In genomic region chr9:56223429-56224051, GRCm38 (mm10) we compare ENCODE assay signal across 8 mouse cellular contexts. TPM values are rescaled to one million over a fixed set of nuclear protein-coding genes. Genes with fewer than 3 reads are reported as not detected.
A peak's percentile ranks its signal among the peaks of the same experiment; 100 is the strongest.
DNase-seq lines count a peak whose midpoint lies in the region; ATAC-seq and TF ChIP-seq lines count a peak whose summit lies in the region.
"Not testable (repeated sequence)": the region's sequence is repeated elsewhere in the genome, so short reads cannot be mapped to it uniquely, and the experiment has no call there.

No protein-coding gene starts in this region.

- H3K27ac ChIP-seq in forebrain, embryonic 11.5 days (ENCODE audit: low read depth, low read length); heart, embryonic 13.5 days (replicated peaks); kidney, adult 2 months (ENCODE audit: insufficient read depth, low read depth, low read length): not testable (repeated sequence)

- 10% methylated on average over 33 of the region's 45 CpGs for WGBS in forebrain, embryonic 11.5 days
- 30% methylated on average over 45 of the region's 45 CpGs for WGBS in heart, embryonic 13.5 days
- 45% methylated on average over 45 of the region's 45 CpGs for WGBS in kidney, adult 2 months

- not testable (repeated sequence) for H3K9ac ChIP-seq in forebrain, embryonic 11.5 days (ENCODE audit: low read length)
- H3K9ac ChIP-seq in heart, embryonic 13.5 days, result 0 out of 2 replicates have a peak overlapping the region, but pooled peaks have one; percentile 14

- not testable (repeated sequence) for H3K9me3 ChIP-seq in forebrain, embryonic 11.5 days (ENCODE audit: control insufficient read depth, low read length); heart, embryonic 13.5 days

- not testable (repeated sequence) for H3K27me3 ChIP-seq in forebrain, embryonic 11.5 days (ENCODE audit: control insufficient read depth, insufficient read depth, low read length); heart, embryonic 13.5 days (replicated peaks); kidney, adult 2 months (replicated peaks; ENCODE audit: control insufficient read depth, insufficient read depth, low read length)

- H3K36me3 ChIP-seq in forebrain, embryonic 11.5 days (ENCODE audit: control insufficient read depth, insufficient read depth, low read length); kidney, adult 2 months (ENCODE audit: control insufficient read depth, insufficient read depth, low read length): not testable (repeated sequence)
- H3K36me3 ChIP-seq in heart, embryonic 13.5 days, result peaks cover 25% of the 10 kb centered on the region

- DNase-seq in adrenal gland, postnatal 4 days (ENCODE audit: low spot score in 2 of 2), result peak; percentile 40 to 55
- not testable (repeated sequence) for DNase-seq in forebrain, embryonic 11.5 days (ENCODE audit: low spot score)
- DNase-seq in kidney, adult 2 months, result peak; percentile 74
- DNase-seq in left cerebral cortex, adult 9 months (ENCODE audit: low spot score in 2 of 2), result peak; percentile 57 to 90
- peak; percentile 71 for DNase-seq in lung, postnatal 14 days
- peak; percentile 93 for DNase-seq in ovary, postnatal 14 days (ENCODE audit: low spot score)
- peak; percentile 81 for DNase-seq in thymus, postnatal 25 days

- H3K4me1 ChIP-seq in forebrain, embryonic 11.5 days (replicated peaks; ENCODE audit: control insufficient read depth, insufficient read depth, low read length); heart, embryonic 13.5 days; kidney, adult 2 months (ENCODE audit: control insufficient read depth, insufficient read depth, low read length): not testable (repeated sequence)

- TF ChIP-seq POLR2A in kidney, adult 2 months (IDR thresholded peaks at IDR 0.05; ENCODE audit: low read depth, low read length), result not testable (repeated sequence)

- not testable (repeated sequence) for TF ChIP-seq CTCF in kidney, adult 2 months (conservative IDR thresholded peaks at IDR 0.05; ENCODE audit: insufficient read depth, insufficient read length, low read depth, low read length)

- peak overlapping the region; percentile 31; the same call in 1 of the 2 replicates for H3K4me2 ChIP-seq in forebrain, embryonic 11.5 days (ENCODE audit: low read depth, low read length, severe bottlenecking)
- peak overlapping the region; percentile 55 for H3K4me2 ChIP-seq in heart, embryonic 13.5 days

- ATAC-seq in forebrain, embryonic 11.5 days (replicated peaks; ENCODE audit: low FRiP score), result peak; percentile 100
- ATAC-seq in heart, embryonic 13.5 days (ENCODE audit: extremely low read depth, insufficient number of reproducible peaks, low FRiP score, low TSS enrichment), result peak; percentile 100

- not testable (repeated sequence) for H3K4me3 ChIP-seq in forebrain, embryonic 11.5 days (ENCODE audit: low read depth, low read length); kidney, adult 2 months (ENCODE audit: insufficient read depth, low read depth, low read length)
- peak overlapping the region; percentile 37 for H3K4me3 ChIP-seq in heart, embryonic 13.5 days

RNA-seq across cellular contexts. Expression of gene Tspan3, which starts 58.3 kb away (rescaled TPM):
- total RNA-seq in adrenal gland, postnatal 4 days (2021), result 100 to 1,000 TPM; 164 to 171 TPM
- 519 and 560 TPM in 2 replicates for polyA plus RNA-seq in forebrain, embryonic 11.5 days (2014; fragmentation: Nextera tagmentation; extraction: Ambion mirVana)
- polyA plus RNA-seq in heart, embryonic 13.5 days (2015; fragmentation: Nextera tagmentation; extraction: Ambion mirVana), result 400 and 449 TPM in 2 replicates
- polyA plus RNA-seq in kidney, adult 2 months (2012; rRNA removed), result 320 and 328 TPM in 2 replicates
